Mouse (Mus musculus) retina, postnatal 1 day (tissue): ENCODE measurements around the gene Tyw1.

Source experiments
- DNase-seq: peaks from one replicate; pipeline ENCODE4 v3.0.0-alpha.2; 2012

Tyw1 gene

GRCm38 (mm10) chr5:130320485-130320884, 65.1 kb downstream of the Tyw1 start:
- peak; percentile 29 for DNase-seq

DNA sequence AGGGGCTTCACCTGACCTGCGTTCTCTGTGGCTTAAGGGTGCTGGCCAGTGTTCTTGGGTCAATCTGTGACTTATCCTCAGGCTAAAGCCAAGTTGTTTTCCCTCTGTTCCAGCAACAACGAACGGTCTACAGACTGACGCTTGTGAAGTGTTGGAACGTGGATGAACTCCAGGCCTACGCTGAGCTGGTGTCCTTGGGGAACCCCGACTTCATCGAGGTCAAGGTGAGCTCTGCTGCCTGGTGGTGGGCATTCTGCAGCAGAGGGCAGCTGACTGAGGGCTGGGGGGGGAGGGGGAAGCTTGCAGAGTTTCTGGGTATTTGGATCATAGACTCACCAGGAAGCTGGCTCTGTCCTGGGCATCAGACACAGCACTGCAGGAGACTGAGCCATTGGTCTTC, 70.1 kb downstream of the Tyw1 start:
- DNase-seq: no peak

- no peak for DNase-seq
These were observed 72.3 kb downstream of the Tyw1 start for GRCm38 (mm10) chr5:130327615-130328263.

- DNase-seq: peak; percentile 29
These were observed 72.9 kb downstream of the Tyw1 start for GRCm38 (mm10) chr5:130328366-130328765.

GRCm38 (mm10) chr5:130329889-130330288, 74.5 kb downstream of the Tyw1 start:
- DNase-seq: no peak

DNA sequence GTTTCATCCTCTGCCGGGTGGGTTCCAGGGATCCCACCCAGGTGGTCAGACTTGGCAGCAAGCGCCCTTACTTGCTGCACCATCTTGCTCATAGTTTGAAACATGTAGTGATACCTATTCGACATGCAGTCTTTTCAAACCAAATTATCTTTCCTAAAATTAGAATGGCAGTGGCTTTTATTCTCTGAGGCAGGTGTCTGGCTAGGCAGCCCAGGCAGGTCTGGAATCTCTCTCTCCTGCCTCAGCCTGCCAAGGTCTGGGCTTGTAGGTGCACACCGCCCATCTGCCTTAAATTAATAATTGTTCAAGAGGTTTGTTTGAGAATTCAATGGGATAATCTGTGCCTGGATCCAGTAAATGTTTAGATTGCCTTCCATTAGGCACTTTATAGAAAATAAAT, 75.4 kb downstream of the Tyw1 start:
- no peak for DNase-seq

DNA sequence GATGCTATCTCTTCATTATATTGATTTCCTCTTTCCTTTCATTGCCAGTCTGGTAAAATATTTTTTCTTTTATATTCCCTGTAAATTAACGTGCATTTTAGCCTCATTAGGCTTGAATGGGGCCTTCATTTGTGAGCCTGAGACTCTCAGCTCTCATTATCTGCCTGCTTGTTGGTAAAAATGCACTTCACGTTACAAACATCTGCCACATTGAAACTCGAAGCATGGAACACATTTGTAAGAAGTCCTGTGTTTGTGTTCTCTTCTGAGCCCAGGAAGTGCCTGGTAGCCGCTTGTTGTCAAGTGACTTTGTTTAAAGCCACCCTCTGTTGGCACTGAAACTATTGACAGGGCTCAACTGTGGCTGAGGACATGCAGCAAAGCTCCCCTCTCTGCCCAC, 75.8 kb downstream of the Tyw1 start:
- DNase-seq: no peak

DNA sequence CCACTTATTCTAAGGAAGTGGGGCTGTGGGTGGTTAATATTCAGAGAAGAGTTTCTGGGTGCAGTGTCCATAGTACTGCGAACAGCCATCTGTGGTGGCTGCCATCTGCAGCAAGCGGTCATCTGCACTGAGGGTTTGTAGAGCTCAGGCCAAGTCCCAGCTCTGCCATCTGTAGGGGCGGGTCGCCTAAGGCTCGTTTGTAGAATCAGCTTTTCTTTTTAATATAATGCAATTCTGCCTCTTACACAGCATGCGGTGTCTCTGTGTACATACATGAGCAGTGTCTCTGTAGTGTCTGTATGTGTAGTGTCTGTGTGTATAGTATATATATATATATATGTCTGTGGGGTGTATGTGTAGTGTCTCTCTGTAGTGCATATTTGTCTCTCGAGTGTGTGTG, 78.1 kb downstream of the Tyw1 start:
- no peak for DNase-seq

DNA sequence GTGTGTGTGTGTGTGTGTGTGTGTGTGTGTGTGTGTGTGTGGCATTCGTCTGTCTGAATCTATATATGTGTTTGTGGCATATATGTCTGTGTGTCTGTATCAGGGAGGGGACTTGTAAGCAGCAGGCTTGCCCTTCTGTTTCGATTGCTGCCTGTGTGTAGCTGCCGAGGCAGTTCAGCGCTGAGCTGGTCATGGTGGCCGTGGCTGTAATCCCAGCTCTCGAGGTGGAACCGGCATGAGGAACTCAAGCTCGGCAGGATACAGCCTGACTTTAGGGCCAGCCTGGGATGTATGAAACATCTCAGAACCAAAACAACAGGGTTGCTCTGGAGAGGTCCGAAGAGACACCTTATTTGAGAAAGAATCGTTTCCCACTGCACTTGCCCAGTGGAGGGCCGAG, 78.6 kb downstream of the Tyw1 start:
- DNase-seq: no peak

DNA sequence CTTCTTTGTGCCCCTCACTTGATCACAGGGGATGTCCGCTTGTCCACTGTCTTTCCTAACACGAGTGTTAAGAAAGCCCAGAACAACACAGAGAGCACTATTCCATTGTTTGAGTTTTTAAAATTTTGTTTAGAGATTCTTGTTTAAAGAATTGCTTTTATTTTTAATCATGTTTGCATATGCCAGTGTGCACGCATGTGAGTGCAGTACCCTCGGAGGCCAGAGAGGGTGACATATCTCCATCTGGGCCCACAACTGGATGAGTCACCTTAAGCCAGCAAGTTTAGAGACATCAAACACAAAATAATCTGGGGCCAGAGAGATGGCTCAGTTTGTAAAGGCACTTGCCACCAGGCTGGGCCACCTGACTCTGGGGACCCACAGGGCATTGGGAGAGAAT, 80.0 kb downstream of the Tyw1 start:
- DNase-seq: no peak

- no peak for DNase-seq
These were observed 85.2 kb downstream of the Tyw1 start for GRCm38 (mm10) chr5:130340656-130341055.

GRCm38 (mm10) chr5:130344999-130345398, 89.6 kb downstream of the Tyw1 start:
- DNase-seq: no peak

GRCm38 (mm10) chr5:130345871-130346270, 90.5 kb downstream of the Tyw1 start:
- DNase-seq: no peak

DNA sequence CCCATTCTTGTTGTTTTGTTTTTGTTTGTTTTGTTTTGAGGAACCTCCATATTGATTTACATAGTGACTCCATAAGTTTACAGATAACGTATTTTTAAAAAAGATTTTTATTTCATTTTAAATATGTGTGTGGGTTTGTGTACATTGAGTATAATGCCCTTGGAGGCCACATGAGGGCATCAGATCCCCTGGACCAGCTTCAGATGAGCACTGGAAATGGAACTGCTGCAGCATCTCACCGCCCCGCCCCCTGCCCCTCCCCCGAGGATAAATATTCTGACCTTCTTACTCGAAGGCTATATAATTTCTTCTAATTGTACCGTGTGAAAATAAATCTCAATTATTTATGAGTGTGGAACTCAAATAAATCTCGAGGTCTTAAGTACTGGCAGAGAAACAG, 99.8 kb downstream of the Tyw1 start:
- no peak for DNase-seq

- no peak for DNase-seq
These were observed 107.7 kb downstream of the Tyw1 start for GRCm38 (mm10) chr5:130363111-130363510.

- peak; percentile 12 for DNase-seq
These were observed 108.4 kb downstream of the Tyw1 start for GRCm38 (mm10) chr5:130363773-130364172.

DNA sequence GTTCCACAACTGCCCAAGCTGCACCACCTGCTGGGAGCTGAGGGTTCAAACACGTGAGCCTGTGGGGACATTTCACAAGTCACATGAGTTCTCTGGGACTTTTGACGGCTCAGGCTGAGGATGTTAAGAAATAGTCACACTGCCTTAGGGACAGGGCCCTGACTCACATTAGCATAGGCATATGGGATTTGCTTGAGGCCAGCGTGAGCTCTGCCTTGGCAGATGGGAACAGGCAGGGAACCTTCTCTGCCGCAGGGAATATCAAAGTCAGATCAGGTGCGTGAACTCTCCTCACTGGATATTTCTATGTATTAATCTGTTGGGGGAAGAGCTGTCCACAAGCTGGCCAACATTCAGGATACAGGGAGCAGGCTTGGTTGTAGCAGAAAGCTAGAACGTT, 112.8 kb downstream of the Tyw1 start:
- DNase-seq: no peak

DNA sequence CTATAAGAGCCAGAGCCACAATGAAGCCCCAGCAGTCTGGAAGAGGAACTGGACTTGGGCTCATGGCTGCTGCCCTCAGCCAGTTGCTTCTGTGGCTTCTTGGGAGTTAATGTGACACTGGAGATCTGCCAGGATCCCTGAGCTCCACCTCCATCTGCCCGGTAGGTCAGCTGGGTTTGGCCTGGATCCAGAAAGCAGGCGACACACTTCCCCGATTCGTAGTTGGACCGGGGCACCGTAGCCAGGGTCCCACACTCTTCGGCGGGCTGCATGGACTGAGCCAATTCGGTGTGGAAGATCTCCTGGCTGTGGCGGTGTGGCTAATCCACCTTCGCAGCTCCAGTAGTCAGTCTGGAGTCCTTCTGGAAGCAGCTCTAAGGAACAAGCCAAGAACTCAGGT, 113.8 kb downstream of the Tyw1 start, which contains the start of gene Caln1:
TSS of gene Caln1 (plus strand) at position 219 of the 400 bp plus-strand sequence.
- DNase-seq: peak; percentile 44

- no peak for DNase-seq
These were observed 120.0 kb downstream of the Tyw1 start for GRCm38 (mm10) chr5:130375411-130375810.

- DNase-seq: peak; percentile 24
These were observed 128.9 kb downstream of the Tyw1 start, which contains the start of gene A330070K13Rik for GRCm38 (mm10) chr5:130384222-130384912. Gene A330070K13Rik (minus strand): TSS chr5:130384631.

DNA sequence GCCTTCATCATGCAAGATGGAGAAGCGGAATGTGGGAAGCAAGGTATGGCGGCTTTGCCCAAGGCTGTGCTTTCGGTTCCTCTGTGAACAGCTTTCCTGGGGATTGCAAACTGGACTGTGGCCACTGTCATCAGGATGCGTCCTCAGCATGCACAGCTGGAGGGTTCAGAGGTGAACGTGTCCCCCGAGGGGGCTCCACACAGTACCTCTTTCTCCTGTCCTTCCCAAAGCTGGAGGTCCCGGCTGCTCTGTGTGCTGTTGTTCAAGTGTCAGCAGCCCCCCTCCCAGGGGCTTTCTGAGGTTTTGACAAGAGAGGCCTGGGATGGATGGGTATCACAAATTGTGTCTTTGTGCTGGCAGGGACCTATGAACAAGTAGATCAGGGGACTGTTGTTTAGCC, 131.0 kb downstream of the Tyw1 start:
- DNase-seq: no peak
